Mouse (Mus musculus): Measurements from ENCODE around the gene Dchs1. TPM values are rescaled to one million over a fixed set of nuclear protein-coding genes. Genes with fewer than 3 reads are reported as not detected.

Gene Dchs1
- polyA plus RNA-seq, 1 experiment from 2014 or later: 2.2 TPM

GRCm38 (mm10) chr7:105777797-105778552 lies 9.5 kb downstream of the Dchs1 start:
- ATAC-seq: peak; percentile 40
- Histone ChIP-seq H3K4me2 (replicated peaks; ENCODE audit: low read depth) (peak overlapping the region; percentile 32), H3K36me3 (ENCODE audit: control insufficient read depth, insufficient read depth) (peaks cover 6% of the 10 kb centered on the region), H3K9me3 (ENCODE audit: control insufficient read depth) (no peaks in the 10 kb centered on the region), H3K27ac (ENCODE audit: low read depth, low read length) (peak overlapping the region; percentile 76), H3K4me3 (ENCODE audit: low read depth, low read length) (no peak overlapping the region), H3K4me1 (replicated peaks; ENCODE audit: control insufficient read depth, insufficient read depth, low read length) (no peaks in the 10 kb centered on the region), H3K9ac (ENCODE audit: low read depth, low read length) (no peak overlapping the region), H3K27me3 (replicated peaks; ENCODE audit: control insufficient read depth, insufficient read depth, low read length) (no peaks in the 10 kb centered on the region)
- no peak for TF ChIP-seq CTCF (IDR thresholded peaks at IDR 0.05; ENCODE audit: low read depth)
- 47% methylated on average over 13 of the region's 13 CpGs for WGBS

- H3K27ac ChIP-seq (ENCODE audit: low read depth, low read length): no peak overlapping the region
- no peak for ATAC-seq
- 87% methylated on average over 1 of the region's 1 CpGs for whole genome bisulfite sequencing
- no peaks in the 10 kb centered on the region for H3K4me1 ChIP-seq (replicated peaks; ENCODE audit: control insufficient read depth, insufficient read depth, low read length)
- H3K4me2 ChIP-seq (replicated peaks; ENCODE audit: low read depth): peak overlapping the region; percentile 32; the same call in 1 of the 2 replicates
- no peak for TF ChIP-seq CTCF (IDR thresholded peaks at IDR 0.05; ENCODE audit: low read depth)
- H3K9me3 ChIP-seq (ENCODE audit: control insufficient read depth): no peaks in the 10 kb centered on the region
- H3K36me3 ChIP-seq (ENCODE audit: control insufficient read depth, insufficient read depth): peaks cover 13% of the 10 kb centered on the region; the same call in 1 of the 2 replicates
- H3K4me3 ChIP-seq (ENCODE audit: low read depth, low read length): no peak overlapping the region
- no peak overlapping the region for H3K9ac ChIP-seq (ENCODE audit: low read depth, low read length)
- no peaks in the 10 kb centered on the region for H3K27me3 ChIP-seq (replicated peaks; ENCODE audit: control insufficient read depth, insufficient read depth, low read length)
These were observed 10.1 kb downstream of the Dchs1 start for GRCm38 (mm10) chr7:105777316-105777715.

- Histone ChIP-seq H3K36me3 (ENCODE audit: control insufficient read depth, insufficient read depth) (peaks cover 8% of the 10 kb centered on the region; the same call in 1 of the 2 replicates), H3K4me1 (replicated peaks; ENCODE audit: control insufficient read depth, insufficient read depth, low read length) (no peaks in the 10 kb centered on the region), H3K27me3 (replicated peaks; ENCODE audit: control insufficient read depth, insufficient read depth, low read length) (no peaks in the 10 kb centered on the region), H3K9me3 (ENCODE audit: control insufficient read depth) (no peaks in the 10 kb centered on the region), H3K27ac (ENCODE audit: low read depth, low read length) (no peak overlapping the region), H3K9ac (ENCODE audit: low read depth, low read length) (no peak overlapping the region), H3K4me3 (ENCODE audit: low read depth, low read length) (no peak overlapping the region), H3K4me2 (replicated peaks; ENCODE audit: low read depth) (no peak overlapping the region)
- ATAC-seq: no peak
- 86% methylated on average over 2 of the region's 2 CpGs for WGBS
- no peak for TF ChIP-seq CTCF (IDR thresholded peaks at IDR 0.05; ENCODE audit: low read depth)
These were observed 11.4 kb downstream of the Dchs1 start for GRCm38 (mm10) chr7:105776026-105776425.

GRCm38 (mm10) chr7:105774661-105775060 lies 12.8 kb downstream of the Dchs1 start:
- TF ChIP-seq CTCF (IDR thresholded peaks at IDR 0.05; ENCODE audit: low read depth): no peak
- ATAC-seq: no peak
- no peak overlapping the region for H3K4me2 ChIP-seq (replicated peaks; ENCODE audit: low read depth)
- WGBS: 55% methylated on average over 8 of the region's 8 CpGs
- H3K27ac ChIP-seq (ENCODE audit: low read depth, low read length): no peak overlapping the region
- no peak overlapping the region for H3K9ac ChIP-seq (ENCODE audit: low read depth, low read length)
- H3K27me3 ChIP-seq (replicated peaks; ENCODE audit: control insufficient read depth, insufficient read depth, low read length): no peaks in the 10 kb centered on the region
- no peaks in the 10 kb centered on the region for H3K4me1 ChIP-seq (replicated peaks; ENCODE audit: control insufficient read depth, insufficient read depth, low read length)
- no peaks in the 10 kb centered on the region for H3K9me3 ChIP-seq (ENCODE audit: control insufficient read depth)
- H3K36me3 ChIP-seq (ENCODE audit: control insufficient read depth, insufficient read depth): peaks cover 8% of the 10 kb centered on the region; the same call in 1 of the 2 replicates
- H3K4me3 ChIP-seq (ENCODE audit: low read depth, low read length): no peak overlapping the region

- no peak overlapping the region for H3K27ac ChIP-seq (ENCODE audit: low read depth, low read length)
- H3K9ac ChIP-seq (ENCODE audit: low read depth, low read length): no peak overlapping the region
- H3K4me2 ChIP-seq (replicated peaks; ENCODE audit: low read depth): no peak overlapping the region
- H3K4me3 ChIP-seq (ENCODE audit: low read depth, low read length): no peak overlapping the region
- no peak for ATAC-seq
- peaks cover 8% of the 10 kb centered on the region; the same call in 1 of the 2 replicates for H3K36me3 ChIP-seq (ENCODE audit: control insufficient read depth, insufficient read depth)
- no peaks in the 10 kb centered on the region for H3K4me1 ChIP-seq (replicated peaks; ENCODE audit: control insufficient read depth, insufficient read depth, low read length)
- no peaks in the 10 kb centered on the region for H3K27me3 ChIP-seq (replicated peaks; ENCODE audit: control insufficient read depth, insufficient read depth, low read length)
- TF ChIP-seq CTCF (IDR thresholded peaks at IDR 0.05; ENCODE audit: low read depth): no peak
- WGBS: 87% methylated on average over 5 of the region's 5 CpGs
- no peaks in the 10 kb centered on the region for H3K9me3 ChIP-seq (ENCODE audit: control insufficient read depth)
These were observed 14.4 kb downstream of the Dchs1 start for GRCm38 (mm10) chr7:105773041-105773440.

GRCm38 (mm10) chr7:105772331-105772730 lies 15.1 kb downstream of the Dchs1 start:
- no peaks in the 10 kb centered on the region for H3K9me3 ChIP-seq (ENCODE audit: control insufficient read depth)
- H3K36me3 ChIP-seq (ENCODE audit: control insufficient read depth, insufficient read depth): peaks cover 8% of the 10 kb centered on the region; the same call in 1 of the 2 replicates
- H3K27me3 ChIP-seq (replicated peaks; ENCODE audit: control insufficient read depth, insufficient read depth, low read length): no peaks in the 10 kb centered on the region
- no peaks in the 10 kb centered on the region for H3K4me1 ChIP-seq (replicated peaks; ENCODE audit: control insufficient read depth, insufficient read depth, low read length)
- no peak overlapping the region for H3K4me2 ChIP-seq (replicated peaks; ENCODE audit: low read depth)
- no peak overlapping the region for H3K4me3 ChIP-seq (ENCODE audit: low read depth, low read length)
- H3K27ac ChIP-seq (ENCODE audit: low read depth, low read length): no peak overlapping the region
- no peak for ATAC-seq
- H3K9ac ChIP-seq (ENCODE audit: low read depth, low read length): no peak overlapping the region
- 93% methylated on average over 15 of the region's 15 CpGs for WGBS
- TF ChIP-seq CTCF (IDR thresholded peaks at IDR 0.05; ENCODE audit: low read depth): no peak
